Comparison of ENCODE assay signal across 8 mouse cellular contexts in genomic region chr4:129672083-129672877, GRCm38 (mm10). TPM values are rescaled to one million over a fixed set of nuclear protein-coding genes. Genes with fewer than 3 reads are reported as not detected.
DNase-seq lines count a peak whose midpoint lies in the region; ATAC-seq lines count a peak whose summit lies in the region.

Kpna6 (minus strand) TSS chr4:129672767.

- H3K4me1 ChIP-seq in hindbrain, embryonic 16.5 days (ENCODE audit: control insufficient read depth, insufficient read depth, low read depth, low read length) = peaks cover 13% of the 10 kb centered on the region

- peak within 1 kb of the TSS; percentile 96 for H3K9ac ChIP-seq in hindbrain, embryonic 16.5 days (ENCODE audit: low read depth, low read length)

- peak; percentile 94 for ATAC-seq in hindbrain, embryonic 16.5 days

- H3K4me3 ChIP-seq in hindbrain, embryonic 16.5 days (ENCODE audit: low read length) = peak within 1 kb of the TSS; percentile 91
- H3K4me3 ChIP-seq in macrophage (ENCODE audit: inconsistent target) = peak within 1 kb of the TSS; percentile 94

- H3K36me3 ChIP-seq in hindbrain, embryonic 16.5 days (ENCODE audit: control insufficient read depth, insufficient read depth, low read length) = peaks cover 15% of the 10 kb centered on the region
- H3K36me3 ChIP-seq in macrophage (ENCODE audit: inconsistent target) = no peaks in the 10 kb centered on the region

- H3K27ac ChIP-seq in hindbrain, embryonic 16.5 days (ENCODE audit: low read depth, low read length) = peak within 1 kb of the TSS; percentile 93
- H3K27ac ChIP-seq in macrophage = peak within 1 kb of the TSS; percentile 72

- peak; percentile 77 for DNase-seq in T-cell, adult 2 months (ENCODE audit: low spot score)
- DNase-seq in cerebellum, postnatal 36 days = peak; percentile 95 to 98
- peak; percentile 93 for DNase-seq in gastrocnemius, adult 18-20 months (ENCODE audit: low spot score)
- DNase-seq in left cerebral cortex, adult 18-20 months (ENCODE audit: low spot score in 2 of 2) = peak; percentile 93 to 95
- DNase-seq in right cerebral cortex, adult 18-20 months = peak; percentile 94
- peak; percentile 64 for DNase-seq in urinary bladder, postnatal 10 days (ENCODE audit: low spot score)

- peak within 1 kb of the TSS; percentile 69 for H3K4me2 ChIP-seq in hindbrain, embryonic 16.5 days (ENCODE audit: low read length)

- H3K9me3 ChIP-seq in hindbrain, embryonic 16.5 days (ENCODE audit: control insufficient read depth, low read length) = no peaks in the 10 kb centered on the region

- no peaks in the 10 kb centered on the region for H3K27me3 ChIP-seq in hindbrain, embryonic 16.5 days (replicated peaks; ENCODE audit: control insufficient read depth, insufficient read depth, low read length)

- under 1% methylated on average over 57 of the region's 65 CpGs for WGBS in hindbrain, embryonic 16.5 days
- under 1% methylated on average over 65 of the region's 65 CpGs for WGBS in macrophage (ENCODE audit: missing documents)

- peaks cover 48% of the 10 kb centered on the region for H3K79me2 ChIP-seq in macrophage (ENCODE audit: inconsistent target)

RNA-seq across cellular contexts. Expression of gene Kpna6, which starts in this region (rescaled TPM):
- total RNA-seq in gastrocnemius, adult 18-20 months (2021) = 10 to 100 TPM; 74.1 to 78.0 TPM
- 18.2 and 20.3 TPM in 2 replicates for polyA plus RNA-seq in hindbrain, embryonic 16.5 days (2015; fragmentation: Nextera tagmentation; extraction: Ambion mirVana)
- 10 to 100 TPM; 91.4 to 93.4 TPM for total RNA-seq in left cerebral cortex, adult 18-20 months (2021)
- total RNA-seq in macrophage (2018; cell fraction: chromatin; rRNA removed) = 10 to 100 TPM; 17.1 to 63.6 (median 43.2) TPM
- 10 to 100 TPM; 35.7 to 53.9 (median 45.4) TPM for total RNA-seq in macrophage (2018; cell fraction: cytosol; rRNA removed)
- total RNA-seq in macrophage (2018; cell fraction: nucleus; rRNA removed) = 10 to 100 TPM; 20.7 to 59.0 (median 40.8) TPM
- 30.7 to 40.5 TPM (median 31.0 TPM) in 3 replicates for polyA plus RNA-seq in macrophage (2018)

Comparison
In these comparisons a context has a peak if more than half of its experiments do, and no peak if none do; other contexts are left out.
1. Peak in every context shown above with its lines: DNase-seq, ATAC-seq, H3K4me3 ChIP-seq and H3K27ac ChIP-seq.